Mouse (Mus musculus): ENCODE measurements at regions not wholly inside any gene's neighbourhood (a gene's known extent, or its start where the extent isn't known, plus 50 kb on each side); places are given as distances from the start of the nearest gene placed in this dataset.

DNA sequence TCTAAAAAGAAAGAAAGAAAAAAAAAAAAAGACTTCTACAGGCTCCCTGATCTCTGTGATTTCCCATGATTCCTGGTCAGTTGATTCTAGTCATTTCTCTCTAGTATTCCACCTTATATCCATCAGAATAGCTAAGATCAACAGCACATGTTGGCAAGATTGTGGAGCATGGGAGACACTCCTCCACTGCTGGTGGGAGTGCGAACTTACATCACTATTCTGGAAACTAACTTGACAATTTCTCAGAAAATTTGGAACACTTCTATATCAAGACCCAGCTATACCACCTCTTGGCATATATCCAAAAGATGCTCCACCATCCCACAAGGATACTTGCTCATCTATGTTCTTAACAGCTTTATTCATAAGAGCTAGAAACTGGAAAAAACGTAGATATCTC is 3266.0 kb upstream of the Lrrc6 start:
- DNase-seq (ENCODE audit: low spot score in 2 of 2), result no peak

DNA sequence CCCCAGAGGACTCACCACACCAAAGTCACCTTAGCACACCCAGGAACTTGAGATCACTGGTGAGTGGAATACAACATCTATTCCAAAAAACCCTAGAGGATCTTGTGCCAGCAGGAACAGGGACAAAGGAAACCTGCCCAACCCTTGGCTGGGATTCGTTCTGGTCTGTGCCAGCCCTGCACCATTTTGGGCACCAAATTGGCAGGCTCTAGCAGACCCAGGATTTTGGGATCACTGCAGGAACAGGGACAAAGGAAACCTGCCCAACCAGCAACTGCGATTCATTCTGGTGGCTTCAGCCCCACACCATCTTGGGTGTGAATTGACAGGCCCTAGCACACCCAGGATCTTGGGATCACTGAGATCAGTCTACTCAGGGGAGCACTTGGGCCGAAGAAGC is 3251.9 kb upstream of the Lrrc6 start:
- peak; percentile 3 to 9 for DNase-seq (ENCODE audit: low spot score in 2 of 2)

DNA sequence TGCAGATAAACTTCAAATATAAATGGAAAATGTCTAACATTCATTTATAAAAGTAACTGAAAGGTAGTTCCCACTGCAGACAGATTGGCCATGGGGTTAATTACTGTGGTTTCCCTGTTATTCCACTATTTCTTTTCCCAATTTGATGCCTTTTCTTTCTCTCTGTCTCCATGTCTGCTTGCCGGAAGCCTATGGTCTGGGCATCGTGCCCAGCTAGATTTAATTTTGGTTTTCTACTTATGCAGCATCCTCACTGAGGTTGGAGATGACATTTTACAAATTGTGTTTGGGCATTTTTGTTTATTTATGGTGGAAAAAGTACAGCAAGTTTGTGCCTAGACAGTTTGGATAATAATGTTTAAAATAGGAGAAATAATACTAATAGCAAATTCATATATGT is 3214.0 kb upstream of the Lrrc6 start:
- DNase-seq (ENCODE audit: low spot score in 2 of 2), result peak; percentile 6 to 26

DNA sequence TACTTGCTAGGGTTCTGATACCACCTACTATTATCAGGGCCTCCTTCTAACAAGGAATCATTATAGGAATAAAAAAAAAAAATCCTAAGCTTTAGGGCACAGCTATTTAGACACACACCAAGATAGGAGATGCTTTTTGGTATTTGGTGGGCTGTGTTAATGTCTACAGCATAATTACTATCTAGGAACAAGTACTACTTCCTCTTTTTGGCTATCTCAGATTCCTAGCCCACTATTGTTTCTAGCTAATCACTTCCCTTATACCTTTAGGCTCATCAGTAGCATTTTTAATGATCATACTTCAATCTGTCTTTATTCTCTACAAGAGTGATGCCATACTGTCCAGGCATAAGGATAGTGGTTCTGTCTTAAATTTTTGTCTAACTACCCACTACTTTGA is 3213.2 kb upstream of the Lrrc6 start:
- no peak for DNase-seq (ENCODE audit: low spot score in 2 of 2)

DNA sequence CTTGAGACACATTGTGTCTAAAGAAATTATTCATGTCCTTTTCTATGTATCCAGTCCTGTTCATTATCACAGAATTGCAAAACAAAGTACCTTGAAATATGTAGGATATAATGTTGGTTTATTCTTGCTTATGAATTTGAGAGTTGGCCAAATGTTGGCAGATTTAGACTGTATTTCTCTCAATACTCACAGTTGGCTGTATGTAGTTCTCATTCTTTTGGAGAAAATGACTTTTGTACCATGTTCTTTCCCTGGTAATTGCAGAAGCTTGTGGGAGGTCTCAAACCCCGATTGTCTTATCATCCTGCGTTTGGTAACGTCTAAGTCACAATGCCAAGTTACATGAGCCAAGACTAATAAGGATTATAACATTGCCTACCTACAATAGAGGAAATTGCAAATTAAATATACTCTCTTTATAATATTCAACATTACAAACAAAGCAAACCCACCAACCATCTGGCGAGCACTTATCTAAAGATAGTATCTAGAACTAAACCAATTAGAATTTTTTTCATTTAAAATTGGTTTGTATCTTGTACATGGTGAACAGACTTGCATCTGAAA is 3195.0 kb upstream of the Lrrc6 start:
- DNase-seq (ENCODE audit: low spot score in 2 of 2), result no peak

DNA sequence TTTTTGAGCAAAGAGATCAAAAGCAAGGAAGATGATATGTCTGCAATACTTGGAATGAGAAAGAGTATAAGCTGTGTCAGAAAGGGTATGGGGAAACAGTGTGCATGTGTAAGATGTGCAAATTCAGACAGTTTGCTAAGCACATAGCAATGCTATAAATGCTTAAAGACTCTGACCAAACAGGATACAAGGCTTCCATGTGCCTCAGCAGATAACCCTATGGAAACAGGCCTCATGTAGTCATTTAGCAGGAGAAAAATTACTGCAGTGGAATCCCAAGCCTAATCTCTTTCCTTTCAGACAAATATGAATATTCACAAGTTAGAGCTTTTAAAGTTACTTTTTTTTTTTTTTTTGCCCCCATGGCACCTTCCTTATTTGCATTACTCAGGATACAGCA is 3189.8 kb upstream of the Lrrc6 start:
- no peak for DNase-seq (ENCODE audit: low spot score in 2 of 2)

Measured in layer of hippocampus, postnatal 10 days (tissue).